Mouse (Mus musculus): ENCODE data around the gene Gipc3. TPM values are rescaled to one million over a fixed set of nuclear protein-coding genes. Genes with fewer than 3 reads are reported as not detected.

Gipc3 gene
- polyA plus RNA-seq, 1 experiment from 2014 or later = not detected

- WGBS = under 1% methylated on average over 49 of the region's 59 CpGs
- H3K27me3 ChIP-seq (ENCODE audit: control insufficient read depth, insufficient read depth, low read length) = no peaks in the 10 kb centered on the region
- peak within 1 kb of the TSS; percentile 85 for H3K4me2 ChIP-seq (replicated peaks; ENCODE audit: low read depth, low read length)
- DNase-seq (ENCODE audit: low spot score) = peak; percentile 35
- peak within 1 kb of the TSS; percentile 70 for H3K27ac ChIP-seq (ENCODE audit: low read depth, low read length)
- H3K9me3 ChIP-seq (ENCODE audit: control insufficient read depth, low read length) = no peaks in the 10 kb centered on the region
- peak; percentile 68 for ATAC-seq (ENCODE audit: low FRiP score)
- peak within 1 kb of the TSS; percentile 91 for H3K9ac ChIP-seq (ENCODE audit: low read depth, low read length)
- H3K4me3 ChIP-seq (ENCODE audit: low read depth, low read length) = peak within 1 kb of the TSS; percentile 91
- peaks cover 13% of the 10 kb centered on the region for H3K4me1 ChIP-seq (replicated peaks; ENCODE audit: control insufficient read depth, insufficient read depth, low read length)
- 0 out of 2 replicates have a peak, but pooled peaks cover 7% of the 10 kb centered on the region for H3K36me3 ChIP-seq (ENCODE audit: control insufficient read depth, insufficient read depth, low read length)
Measured at GRCm38 (mm10) chr10:81377793-81378552, 34.9 kb upstream of the Gipc3 start, which contains the start of gene Fzr1. Fzr1 (minus strand) TSS chr10:81378516.

DNA sequence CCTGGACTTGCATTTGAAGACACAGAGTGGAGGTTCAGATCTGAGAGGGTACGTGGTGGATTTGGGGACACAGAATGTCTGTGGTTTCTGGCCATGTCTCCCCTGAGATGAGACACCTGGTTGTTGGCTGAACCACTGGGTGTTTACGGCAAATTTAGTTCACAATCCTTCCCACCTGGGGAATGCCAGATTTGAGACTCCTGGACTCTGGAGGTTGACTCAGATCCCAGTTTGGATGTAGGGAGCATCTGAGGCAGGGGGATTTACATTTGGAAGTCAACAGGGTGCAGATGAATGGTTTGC lies 34.2 kb upstream of the Gipc3 start:
- peak overlapping the region; percentile 85 for H3K4me2 ChIP-seq (replicated peaks; ENCODE audit: low read depth, low read length)
- H3K27ac ChIP-seq (ENCODE audit: low read depth, low read length) = no peak overlapping the region
- H3K27me3 ChIP-seq (ENCODE audit: control insufficient read depth, insufficient read depth, low read length) = no peaks in the 10 kb centered on the region
- peaks cover 13% of the 10 kb centered on the region for H3K4me1 ChIP-seq (replicated peaks; ENCODE audit: control insufficient read depth, insufficient read depth, low read length)
- WGBS = 73% methylated on average over 2 of the region's 2 CpGs
- H3K9me3 ChIP-seq (ENCODE audit: control insufficient read depth, low read length) = no peaks in the 10 kb centered on the region
- peak overlapping the region; percentile 91 for H3K4me3 ChIP-seq (ENCODE audit: low read depth, low read length)
- peak overlapping the region; percentile 91 for H3K9ac ChIP-seq (ENCODE audit: low read depth, low read length)
- no peak for DNase-seq (ENCODE audit: low spot score)
- H3K36me3 ChIP-seq (ENCODE audit: control insufficient read depth, insufficient read depth, low read length) = 0 out of 2 replicates have a peak, but pooled peaks cover 7% of the 10 kb centered on the region
- ATAC-seq (ENCODE audit: low FRiP score) = no peak

- WGBS = 37% methylated on average over 6 of the region's 6 CpGs
- Histone ChIP-seq H3K4me3 (ENCODE audit: low read depth, low read length) (peak overlapping the region; percentile 91), H3K36me3 (ENCODE audit: control insufficient read depth, insufficient read depth, low read length) (0 out of 2 replicates have a peak, but pooled peaks cover 7% of the 10 kb centered on the region), H3K4me1 (replicated peaks; ENCODE audit: control insufficient read depth, insufficient read depth, low read length) (peaks cover 13% of the 10 kb centered on the region), H3K4me2 (replicated peaks; ENCODE audit: low read depth, low read length) (peak overlapping the region; percentile 85), H3K9me3 (ENCODE audit: control insufficient read depth, low read length) (no peaks in the 10 kb centered on the region), H3K9ac (ENCODE audit: low read depth, low read length) (peak overlapping the region; percentile 91), H3K27ac (ENCODE audit: low read depth, low read length) (no peak overlapping the region), H3K27me3 (ENCODE audit: control insufficient read depth, insufficient read depth, low read length) (no peaks in the 10 kb centered on the region)
- DNase-seq (ENCODE audit: low spot score) = no peak
- no peak for ATAC-seq (ENCODE audit: low FRiP score)
Measured at GRCm38 (mm10) chr10:81376561-81377361, 33.7 kb upstream of the Gipc3 start.

DNA sequence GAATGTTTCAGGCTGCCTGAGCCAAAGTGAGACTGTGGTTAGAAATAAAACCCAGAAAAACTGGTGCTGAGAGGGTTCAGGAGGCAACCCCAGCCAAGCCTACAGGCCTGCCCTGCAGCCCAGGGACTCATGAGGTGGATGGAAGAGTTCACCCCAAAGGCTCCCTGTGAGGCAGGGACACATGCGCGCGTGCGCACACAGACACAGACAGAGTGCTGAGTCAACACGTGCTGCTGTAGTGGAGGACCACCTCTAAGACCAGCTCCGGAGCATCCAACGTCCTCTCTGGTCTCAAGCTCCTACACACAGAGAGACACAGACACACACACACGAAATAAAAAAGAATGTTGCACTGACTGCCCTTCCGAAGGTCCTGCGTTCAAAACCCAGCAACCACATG lies 32.3 kb upstream of the Gipc3 start:
- Histone ChIP-seq H3K4me3 (ENCODE audit: low read depth, low read length) (no peak overlapping the region), H3K9me3 (ENCODE audit: control insufficient read depth, low read length) (no peaks in the 10 kb centered on the region), H3K9ac (ENCODE audit: low read depth, low read length) (no peak overlapping the region), H3K36me3 (ENCODE audit: control insufficient read depth, insufficient read depth, low read length) (peaks cover 16% of the 10 kb centered on the region), H3K27ac (ENCODE audit: low read depth, low read length) (no peak overlapping the region), H3K4me2 (replicated peaks; ENCODE audit: low read depth, low read length) (no peak overlapping the region), H3K27me3 (ENCODE audit: control insufficient read depth, insufficient read depth, low read length) (no peaks in the 10 kb centered on the region), H3K4me1 (replicated peaks; ENCODE audit: control insufficient read depth, insufficient read depth, low read length) (peaks cover 13% of the 10 kb centered on the region)
- ATAC-seq (ENCODE audit: low FRiP score) = no peak
- 94% methylated on average over 10 of the region's 10 CpGs for WGBS
- DNase-seq (ENCODE audit: low spot score) = no peak

DNA sequence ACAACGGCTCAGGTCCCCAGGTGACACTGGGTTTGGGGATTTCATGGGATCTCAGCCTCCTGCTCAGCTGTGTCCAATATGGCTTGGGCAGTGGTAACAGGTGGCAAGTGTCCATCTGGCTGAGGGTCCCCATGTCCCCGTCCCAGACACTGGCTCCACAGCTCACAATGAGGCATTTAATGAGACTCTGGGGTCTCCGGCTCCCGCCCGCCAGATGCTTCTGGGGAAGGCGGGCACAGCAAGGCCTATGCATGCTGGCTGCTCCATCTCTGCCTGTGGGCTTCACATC lies 24.1 kb upstream of the Gipc3 start:
- H3K27me3 ChIP-seq (ENCODE audit: control insufficient read depth, insufficient read depth, low read length) = peaks cover 19% of the 10 kb centered on the region
- no peaks in the 10 kb centered on the region for H3K9me3 ChIP-seq (ENCODE audit: control insufficient read depth, low read length)
- no peak overlapping the region for H3K4me3 ChIP-seq (ENCODE audit: low read depth, low read length)
- DNase-seq (ENCODE audit: low spot score) (peak; percentile 29), ATAC-seq (ENCODE audit: low FRiP score) (no peak)
- peaks cover 25% of the 10 kb centered on the region for H3K4me1 ChIP-seq (replicated peaks; ENCODE audit: control insufficient read depth, insufficient read depth, low read length)
- no peak overlapping the region for H3K9ac ChIP-seq (ENCODE audit: low read depth, low read length)
- no peak overlapping the region for H3K4me2 ChIP-seq (replicated peaks; ENCODE audit: low read depth, low read length)
- 74% methylated on average over 6 of the region's 6 CpGs for WGBS
- H3K27ac ChIP-seq (ENCODE audit: low read depth, low read length) = no peak overlapping the region
- H3K36me3 ChIP-seq (ENCODE audit: control insufficient read depth, insufficient read depth, low read length) = peaks cover 31% of the 10 kb centered on the region

DNA sequence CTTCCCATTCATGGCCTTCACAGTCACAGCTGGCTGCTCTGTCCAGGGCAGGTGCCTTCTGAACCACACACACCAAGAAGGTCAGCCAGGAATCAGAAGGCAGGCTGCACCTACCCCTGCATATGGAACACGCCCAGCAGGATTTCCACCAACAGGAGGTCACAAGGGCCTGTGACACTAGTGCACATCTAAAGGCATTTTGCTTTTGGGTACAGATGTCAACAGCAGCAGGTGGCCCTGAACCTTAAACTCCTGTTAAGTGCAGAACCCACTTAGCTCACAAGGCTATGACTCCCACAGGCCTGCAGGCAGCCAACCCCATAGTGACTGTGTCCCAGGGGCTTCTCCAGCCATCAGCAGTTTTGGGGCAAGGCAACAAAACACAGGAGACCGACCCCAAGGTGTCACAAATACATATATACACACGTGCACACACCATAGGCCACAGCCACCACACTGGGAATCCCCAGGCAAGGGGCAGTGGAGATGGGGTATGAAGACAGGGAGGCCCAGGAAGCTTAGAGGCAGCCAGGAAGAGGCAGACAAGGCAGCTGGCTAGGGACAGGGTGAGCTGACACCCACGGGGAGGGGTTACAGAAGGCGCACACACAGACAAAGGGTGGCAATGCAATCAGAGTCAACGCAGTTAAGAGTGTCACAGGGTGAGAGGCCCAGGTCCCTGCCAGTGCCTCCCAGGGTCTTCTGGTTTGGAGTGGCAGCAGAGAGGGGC lies 23.6 kb upstream of the Gipc3 start:
- H3K9ac ChIP-seq (ENCODE audit: low read depth, low read length) = no peak overlapping the region
- ATAC-seq (ENCODE audit: low FRiP score) (no peak), DNase-seq (ENCODE audit: low spot score) (no peak)
- H3K4me3 ChIP-seq (ENCODE audit: low read depth, low read length) = no peak overlapping the region
- no peak overlapping the region for H3K4me2 ChIP-seq (replicated peaks; ENCODE audit: low read depth, low read length)
- peaks cover 19% of the 10 kb centered on the region for H3K27me3 ChIP-seq (ENCODE audit: control insufficient read depth, insufficient read depth, low read length)
- WGBS = 85% methylated on average over 6 of the region's 6 CpGs
- H3K27ac ChIP-seq (ENCODE audit: low read depth, low read length) = 0 out of 2 replicates have a peak overlapping the region, but pooled peaks have one; percentile 7
- H3K4me1 ChIP-seq (replicated peaks; ENCODE audit: control insufficient read depth, insufficient read depth, low read length) = peaks cover 25% of the 10 kb centered on the region
- H3K36me3 ChIP-seq (ENCODE audit: control insufficient read depth, insufficient read depth, low read length) = peaks cover 31% of the 10 kb centered on the region
- no peaks in the 10 kb centered on the region for H3K9me3 ChIP-seq (ENCODE audit: control insufficient read depth, low read length)

- H3K27me3 ChIP-seq (ENCODE audit: control insufficient read depth, insufficient read depth, low read length) = peaks cover 19% of the 10 kb centered on the region
- peak within 1 kb of the TSS; percentile 45 for H3K4me2 ChIP-seq (replicated peaks; ENCODE audit: low read depth, low read length)
- WGBS = 28% methylated on average over 12 of the region's 12 CpGs
- peaks cover 26% of the 10 kb centered on the region for H3K4me1 ChIP-seq (replicated peaks; ENCODE audit: control insufficient read depth, insufficient read depth, low read length)
- ATAC-seq (ENCODE audit: low FRiP score) (peak; percentile 58), DNase-seq (ENCODE audit: low spot score) (peak; percentile 70)
- peak within 1 kb of the TSS; percentile 44; the same call in 1 of the 2 replicates for H3K9ac ChIP-seq (ENCODE audit: low read depth, low read length)
- no peaks in the 10 kb centered on the region for H3K9me3 ChIP-seq (ENCODE audit: control insufficient read depth, low read length)
- H3K27ac ChIP-seq (ENCODE audit: low read depth, low read length) = 0 out of 2 replicates have a peak within 1 kb of the TSS, but pooled peaks have one; percentile 7
- no peak within 1 kb of the TSS for H3K4me3 ChIP-seq (ENCODE audit: low read depth, low read length)
- H3K36me3 ChIP-seq (ENCODE audit: control insufficient read depth, insufficient read depth, low read length) = peaks cover 28% of the 10 kb centered on the region
Measured at GRCm38 (mm10) chr10:81365672-81366476, 22.8 kb upstream of the Gipc3 start, which contains the start of gene 4930404N11Rik. 4930404N11Rik (minus strand) TSS chr10:81365816.

DNA sequence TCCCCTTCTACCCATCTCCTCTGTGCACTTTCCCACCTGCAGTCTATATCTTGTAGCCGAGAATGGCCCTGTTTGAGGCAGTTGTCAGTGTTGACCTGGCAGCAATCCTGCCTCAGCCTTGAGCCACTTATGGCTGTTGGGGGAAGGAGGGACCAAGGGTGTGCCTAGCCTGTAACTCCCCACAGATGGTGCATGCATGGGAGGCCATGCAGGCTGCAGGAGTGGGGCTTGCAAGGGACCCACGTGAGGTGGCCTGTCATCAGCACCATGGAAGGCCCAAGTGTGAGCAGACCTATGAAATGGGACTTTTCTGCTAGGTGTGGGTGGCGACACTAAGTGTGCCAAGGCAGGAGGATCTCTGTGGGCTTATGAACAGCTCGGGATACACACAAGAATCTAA lies 22.0 kb upstream of the Gipc3 start:
- no peaks in the 10 kb centered on the region for H3K9me3 ChIP-seq (ENCODE audit: control insufficient read depth, low read length)
- peaks cover 22% of the 10 kb centered on the region for H3K36me3 ChIP-seq (ENCODE audit: control insufficient read depth, insufficient read depth, low read length)
- DNase-seq (ENCODE audit: low spot score) (no peak), ATAC-seq (ENCODE audit: low FRiP score) (peak; percentile 18)
- 36% methylated on average over 4 of the region's 4 CpGs for WGBS
- no peak overlapping the region for H3K27ac ChIP-seq (ENCODE audit: low read depth, low read length)
- H3K9ac ChIP-seq (ENCODE audit: low read depth, low read length) = no peak overlapping the region
- no peak overlapping the region for H3K4me3 ChIP-seq (ENCODE audit: low read depth, low read length)
- 0 out of 2 replicates have a peak overlapping the region, but pooled peaks have one; percentile 3 for H3K4me2 ChIP-seq (replicated peaks; ENCODE audit: low read depth, low read length)
- peaks cover 19% of the 10 kb centered on the region for H3K27me3 ChIP-seq (ENCODE audit: control insufficient read depth, insufficient read depth, low read length)
- H3K4me1 ChIP-seq (replicated peaks; ENCODE audit: control insufficient read depth, insufficient read depth, low read length) = peaks cover 28% of the 10 kb centered on the region

Measured in hindbrain, embryonic 11.5 days (tissue).